Mouse (Mus musculus): ENCODE measurements around the gene Degs2. TPM values are rescaled to one million over a fixed set of nuclear protein-coding genes. Genes with fewer than 3 reads are reported as not detected.

Degs2 gene
- polyA plus RNA-seq (2014; fragmentation: Illumina TruSeq; extraction: RNeasy Lipid Tissue Mini Kit (QIAGEN cat#74804); ENCODE audit: low read depth, low replicate concordance), result not detected

DNA sequence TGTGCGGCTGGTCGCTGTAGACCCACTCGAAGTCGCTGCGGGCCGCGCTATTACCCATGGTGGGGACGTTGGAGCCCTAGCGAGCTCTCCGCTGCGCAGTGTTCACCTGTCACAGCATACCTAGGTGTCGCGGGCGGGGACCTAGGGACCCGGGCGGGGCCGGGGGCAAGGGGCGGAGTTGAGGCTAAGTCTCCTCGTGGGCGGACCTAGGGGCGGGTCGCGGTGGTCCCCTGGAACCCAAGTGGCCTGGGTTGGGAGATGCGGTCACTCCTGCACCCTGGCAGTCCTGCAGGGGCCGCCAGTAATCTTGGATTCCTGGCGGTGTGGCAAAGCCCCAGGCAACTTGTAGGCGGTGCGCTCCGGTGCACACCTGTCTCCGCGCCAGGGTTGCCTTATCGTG, at the start of gene Degs2:
TSS of gene Degs2 (minus strand) at position 131 of the 400 bp plus-strand sequence.

Other genes with a start within 250 kb of the Degs2 start
- gene Evl, start 147.6 kb downstream of the Degs2 start, polyA plus RNA-seq (2014; fragmentation: Illumina TruSeq; extraction: RNeasy Lipid Tissue Mini Kit (QIAGEN cat#74804); ENCODE audit: low read depth, low replicate concordance), result 44.1 TPM
- 47.5 TPM for gene Yy1, start 90.7 kb upstream of the Degs2 start, polyA plus RNA-seq (2014; fragmentation: Illumina TruSeq; extraction: RNeasy Lipid Tissue Mini Kit (QIAGEN cat#74804); ENCODE audit: low read depth, low replicate concordance)
- not detected for gene Slc25a29, start 133.6 kb upstream of the Degs2 start, polyA plus RNA-seq (2014; fragmentation: Illumina TruSeq; extraction: RNeasy Lipid Tissue Mini Kit (QIAGEN cat#74804); ENCODE audit: low read depth, low replicate concordance)
- gene Slc25a47, start 133.7 kb upstream of the Degs2 start, polyA plus RNA-seq (2014; fragmentation: Illumina TruSeq; extraction: RNeasy Lipid Tissue Mini Kit (QIAGEN cat#74804); ENCODE audit: low read depth, low replicate concordance), result 0.22 TPM
- 0.90 TPM for gene Wdr25, start 191.3 kb upstream of the Degs2 start, polyA plus RNA-seq (2014; fragmentation: Illumina TruSeq; extraction: RNeasy Lipid Tissue Mini Kit (QIAGEN cat#74804); ENCODE audit: low read depth, low replicate concordance)
- gene Wars, start 191.9 kb upstream of the Degs2 start, polyA plus RNA-seq (2014; fragmentation: Illumina TruSeq; extraction: RNeasy Lipid Tissue Mini Kit (QIAGEN cat#74804); ENCODE audit: low read depth, low replicate concordance), result 5.2 TPM

Data from testis, adult 10 weeks (tissue).